Mouse (Mus musculus): Measurements from ENCODE around the gene Pycr1. TPM values are rescaled to one million over a fixed set of nuclear protein-coding genes. Genes with fewer than 3 reads are reported as not detected.

Pycr1 gene
- polyA plus RNA-seq, 1 experiment from 2014 or later, result 37.5 TPM

DNA sequence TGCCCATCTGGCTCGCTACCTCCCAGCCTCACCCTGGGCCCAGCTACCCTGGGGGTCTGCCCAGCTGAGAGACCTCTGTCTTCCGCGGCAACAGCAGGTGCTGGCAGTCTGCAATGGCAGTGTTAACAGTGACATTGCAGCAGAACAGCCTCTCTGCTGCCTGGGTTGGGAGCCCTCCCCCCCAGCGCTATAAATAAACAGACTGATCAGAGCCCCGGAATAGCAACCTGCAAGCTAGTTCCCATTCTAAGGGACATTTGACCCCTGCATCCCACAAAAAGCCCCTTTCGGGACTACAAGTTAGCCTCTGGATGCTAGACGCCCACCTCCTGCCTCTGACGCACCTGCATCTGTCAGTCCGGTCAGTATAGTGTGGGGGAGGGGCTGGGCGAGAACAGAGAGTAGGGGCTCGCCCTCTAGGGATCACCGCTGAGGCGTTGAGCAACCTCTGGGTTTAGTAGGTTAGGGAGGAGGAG is 4.5 kb upstream of the Pycr1 start, which contains the start of gene Myadml2:
Myadml2 (minus strand) TSS at position 158 of the 476 bp plus-strand sequence.
- H3K36me3 ChIP-seq (replicated peaks), result no peaks in the 10 kb centered on the region
- H3K4me1 ChIP-seq, result peaks cover 23% of the 10 kb centered on the region
- DNase-seq (ENCODE audit: extremely low spot score, low spot score), result no peak
- H3K4me3 ChIP-seq, result peak within 1 kb of the TSS; percentile 33
- H3K27ac ChIP-seq, result peak within 1 kb of the TSS; percentile 32
- WGBS, result 8% methylated on average over 13 of the region's 13 CpGs
- no peaks in the 10 kb centered on the region for H3K9me3 ChIP-seq
- peaks cover 25% of the 10 kb centered on the region for H3K27me3 ChIP-seq (ENCODE audit: poor library complexity, severe bottlenecking)

DNA sequence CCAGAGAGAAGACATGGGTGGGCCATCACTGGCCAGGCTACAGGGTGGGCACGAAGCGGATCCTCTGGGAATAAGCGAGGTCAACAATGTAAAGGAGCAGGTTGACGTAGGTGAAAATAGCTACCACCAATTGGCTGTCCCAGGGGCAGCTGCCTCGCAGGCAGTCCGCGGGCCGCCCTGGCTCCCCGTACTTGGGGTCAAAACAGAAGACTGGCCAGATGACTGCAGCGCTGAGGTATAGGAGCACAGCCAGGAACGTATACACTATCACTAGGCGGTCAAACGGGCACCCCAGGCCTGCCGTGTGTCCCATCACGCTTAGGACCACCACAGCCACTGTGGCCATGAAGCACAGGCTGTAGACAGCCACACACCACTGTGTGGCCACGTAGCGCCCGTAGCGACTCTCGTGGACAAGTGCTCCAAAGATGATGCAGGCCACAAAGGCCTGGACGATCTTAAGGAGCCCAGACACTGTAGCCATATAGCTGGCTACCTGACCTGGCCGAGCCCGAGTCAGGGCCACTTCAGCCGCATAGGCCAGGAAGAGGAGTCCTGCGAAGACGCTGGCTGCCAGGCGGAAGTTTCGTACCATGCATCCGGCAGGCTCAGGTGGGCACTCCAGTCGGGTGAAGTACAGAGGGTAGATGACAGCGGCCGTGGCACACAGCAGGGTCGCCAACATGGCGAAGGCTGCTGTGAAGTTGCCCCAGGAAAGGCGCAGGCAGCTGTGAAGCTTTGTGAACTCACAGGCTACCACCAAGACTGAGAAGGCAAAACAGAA is 3.7 kb upstream of the Pycr1 start:
- no peaks in the 10 kb centered on the region for H3K36me3 ChIP-seq (replicated peaks)
- no peak for DNase-seq (ENCODE audit: extremely low spot score, low spot score)
- H3K9me3 ChIP-seq, result no peaks in the 10 kb centered on the region
- 80% methylated on average over 35 of the region's 35 CpGs for WGBS
- peaks cover 31% of the 10 kb centered on the region for H3K4me1 ChIP-seq
- peaks cover 33% of the 10 kb centered on the region for H3K27me3 ChIP-seq (ENCODE audit: poor library complexity, severe bottlenecking)
- H3K4me3 ChIP-seq, result no peak overlapping the region
- peak overlapping the region; percentile 32; the same call in 1 of the 2 replicates for H3K27ac ChIP-seq

DNA sequence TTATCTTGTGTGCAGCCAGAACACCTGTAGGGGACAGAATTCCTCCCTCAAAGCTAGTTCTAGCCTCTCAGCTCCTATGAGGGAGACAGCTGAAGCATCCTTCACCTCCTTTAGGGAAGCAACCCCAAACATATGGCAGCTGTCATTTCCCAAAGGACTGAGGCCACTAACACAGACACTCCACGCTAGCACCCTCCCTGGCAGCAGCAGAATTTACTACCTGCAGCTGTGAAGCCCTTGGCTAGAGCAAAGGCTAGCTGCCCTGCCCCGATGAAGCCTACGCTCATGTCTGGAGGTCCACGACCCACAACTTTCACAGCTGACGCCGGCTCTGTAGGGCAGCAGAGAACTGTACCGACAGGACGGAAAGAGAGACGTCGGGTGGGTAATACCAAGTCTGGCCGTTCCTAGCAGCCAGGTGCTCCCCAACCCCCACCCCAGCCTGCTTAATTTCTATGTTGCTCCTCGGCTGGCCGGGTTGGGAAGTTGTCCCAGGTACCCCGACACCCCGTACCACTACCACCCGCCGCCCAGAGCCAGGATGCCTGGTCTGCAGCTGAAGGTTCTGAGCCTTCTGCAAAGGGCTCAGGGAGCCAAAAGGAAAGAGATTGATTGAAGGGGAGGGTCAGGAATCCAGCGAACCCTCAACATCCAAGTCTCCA is 499 bp downstream of the Pycr1 start:
- peak overlapping the region; percentile 87 for H3K27ac ChIP-seq

DNA sequence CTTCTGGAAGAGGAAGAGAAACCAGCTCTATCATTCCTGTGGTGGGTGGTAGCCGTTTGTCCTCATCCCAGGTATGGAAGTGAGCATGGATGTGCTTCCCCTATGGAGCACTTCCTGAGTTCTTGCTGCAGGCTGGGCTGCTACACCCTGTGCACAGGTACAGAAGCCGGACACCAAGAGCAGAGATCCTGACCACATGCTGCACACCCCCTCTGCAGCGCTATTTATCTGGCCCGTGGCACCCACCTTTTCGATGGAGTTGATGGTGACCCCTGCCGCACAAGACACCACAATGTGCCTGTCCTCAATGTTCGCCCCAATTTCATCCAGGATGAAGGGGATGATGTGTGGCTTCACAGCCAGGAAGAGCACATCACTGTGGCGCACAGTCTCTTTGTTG is 1.7 kb downstream of the Pycr1 start:
- WGBS, result 90% methylated on average over 8 of the region's 8 CpGs

More for the DNA sequence above, 499 bp downstream of the Pycr1 start:
- Histone ChIP-seq H3K4me1 (peaks cover 42% of the 10 kb centered on the region), H3K27me3 (ENCODE audit: poor library complexity, severe bottlenecking) (peaks cover 33% of the 10 kb centered on the region), H3K9me3 (no peaks in the 10 kb centered on the region), H3K36me3 (replicated peaks) (no peaks in the 10 kb centered on the region), H3K4me3 (peak overlapping the region; percentile 66)
- DNase-seq (ENCODE audit: extremely low spot score, low spot score), result no peak
- WGBS, result 5% methylated on average over 18 of the region's 18 CpGs

DNA sequence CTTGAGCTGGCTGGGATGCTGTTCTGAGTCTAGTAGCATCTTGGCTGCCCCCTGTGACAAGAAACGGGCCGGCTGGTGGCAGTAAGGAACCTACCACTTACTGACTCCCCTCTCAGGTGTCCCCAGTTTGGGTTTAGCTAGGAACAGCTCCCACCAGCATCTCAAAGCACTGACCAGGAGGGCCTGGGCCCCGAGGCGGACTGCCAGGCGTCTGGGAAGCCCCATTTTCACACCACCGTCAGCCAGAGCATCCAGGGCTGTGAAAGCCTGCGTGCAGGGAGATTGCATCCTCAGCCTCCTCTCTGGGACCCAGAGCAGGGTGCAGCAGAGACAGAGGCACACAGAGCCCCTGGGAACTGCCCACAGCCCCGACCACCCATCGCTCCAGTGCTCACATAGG is 2.3 kb downstream of the Pycr1 start:
- Histone ChIP-seq H3K27me3 (ENCODE audit: poor library complexity, severe bottlenecking) (peaks cover 17% of the 10 kb centered on the region), H3K4me3 (peak overlapping the region; percentile 9; the same call in 1 of the 2 replicates), H3K4me1 (peaks cover 42% of the 10 kb centered on the region), H3K27ac (no peak overlapping the region), H3K36me3 (replicated peaks) (no peaks in the 10 kb centered on the region), H3K9me3 (no peaks in the 10 kb centered on the region)
- no peak for DNase-seq (ENCODE audit: extremely low spot score, low spot score)
- 68% methylated on average over 9 of the region's 9 CpGs for WGBS

More for the DNA sequence above, 1.7 kb downstream of the Pycr1 start:
- Histone ChIP-seq H3K27me3 (ENCODE audit: poor library complexity, severe bottlenecking) (peaks cover 21% of the 10 kb centered on the region), H3K36me3 (replicated peaks) (no peaks in the 10 kb centered on the region), H3K4me1 (peaks cover 37% of the 10 kb centered on the region), H3K4me3 (peak overlapping the region; percentile 66; the same call in 1 of the 2 replicates), H3K9me3 (no peaks in the 10 kb centered on the region), H3K27ac (no peak overlapping the region)
- DNase-seq (ENCODE audit: extremely low spot score, low spot score), result no peak

DNA sequence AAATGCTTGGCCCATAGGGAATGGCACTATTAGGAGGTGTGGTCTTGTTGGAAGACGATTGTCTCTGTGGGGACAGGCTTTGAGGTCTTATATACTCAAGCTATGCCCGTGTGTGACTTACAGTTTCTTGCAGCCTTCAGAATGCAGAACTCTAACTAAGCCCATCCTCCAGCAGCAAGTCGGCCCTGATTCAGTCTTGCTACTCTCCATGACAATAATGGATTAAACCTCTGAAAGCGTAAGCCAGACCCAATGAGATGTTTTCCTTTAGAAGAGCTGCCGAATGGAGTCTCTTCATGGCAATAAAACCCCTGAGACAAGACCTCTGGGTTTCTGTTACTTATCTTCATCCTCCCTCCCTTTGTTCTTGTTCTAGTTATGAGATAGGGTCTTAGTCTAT is 8.8 kb downstream of the Pycr1 start:
- Histone ChIP-seq H3K27me3 (ENCODE audit: poor library complexity, severe bottlenecking) (no peaks in the 10 kb centered on the region), H3K36me3 (replicated peaks) (peaks cover 6% of the 10 kb centered on the region), H3K4me3 (peak overlapping the region; percentile 96; the same call in 1 of the 2 replicates), H3K27ac (no peak overlapping the region), H3K9me3 (no peaks in the 10 kb centered on the region), H3K4me1 (peaks cover 58% of the 10 kb centered on the region)
- WGBS, result 84% methylated on average over 5 of the region's 5 CpGs
- no peak for DNase-seq (ENCODE audit: extremely low spot score, low spot score)

DNA sequence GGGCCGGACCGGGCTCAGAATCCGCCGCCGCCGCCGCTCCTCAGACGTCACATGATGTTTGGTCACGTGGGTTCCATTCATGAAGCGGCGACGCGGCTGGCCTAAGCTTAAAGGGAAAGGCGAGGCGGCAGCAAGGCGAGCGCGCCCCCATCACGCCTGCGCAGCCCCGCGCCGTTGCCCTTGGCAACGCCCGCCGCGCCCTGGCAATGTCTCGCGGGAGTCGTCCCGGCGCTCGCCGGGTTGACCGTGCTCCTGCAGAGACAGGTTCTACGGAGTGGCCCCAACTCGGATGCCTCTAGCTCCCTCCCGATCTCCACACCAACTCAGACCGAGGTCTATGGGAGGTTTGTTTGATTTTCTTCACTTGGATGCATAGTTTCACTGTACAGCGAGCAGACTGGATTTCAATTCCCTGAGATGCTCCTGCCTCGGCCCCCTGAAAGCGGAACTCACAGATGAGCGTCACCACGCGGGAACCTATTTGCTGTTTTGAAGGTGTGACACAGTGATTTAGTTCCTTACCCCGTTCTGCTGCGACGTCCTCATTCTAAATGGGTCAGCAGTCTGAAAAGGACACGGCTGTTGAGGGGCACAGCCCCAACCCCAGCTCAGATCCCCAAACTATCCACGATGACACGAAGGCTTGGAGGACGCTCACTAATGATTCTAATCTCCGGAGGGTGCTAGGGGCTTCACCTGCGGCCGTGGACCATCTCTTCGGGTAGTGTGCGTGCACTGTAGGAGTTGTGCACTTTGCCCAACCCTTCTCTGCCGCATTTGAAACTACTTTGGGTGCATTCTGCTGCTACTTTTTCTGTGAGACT is 9.8 kb downstream of the Pycr1 start, which contains the start of gene Mafg:
Mafg (minus strand) TSS at position 81 of the 824 bp plus-strand sequence.
- Histone ChIP-seq H3K27me3 (ENCODE audit: poor library complexity, severe bottlenecking) (no peaks in the 10 kb centered on the region), H3K36me3 (replicated peaks) (peaks cover 17% of the 10 kb centered on the region), H3K4me1 (peaks cover 69% of the 10 kb centered on the region), H3K27ac (peak within 1 kb of the TSS; percentile 97), H3K9me3 (no peaks in the 10 kb centered on the region), H3K4me3 (peak within 1 kb of the TSS; percentile 96)
- DNase-seq (ENCODE audit: extremely low spot score, low spot score), result peak; percentile 94
- WGBS, result 11% methylated on average over 58 of the region's 58 CpGs

DNA sequence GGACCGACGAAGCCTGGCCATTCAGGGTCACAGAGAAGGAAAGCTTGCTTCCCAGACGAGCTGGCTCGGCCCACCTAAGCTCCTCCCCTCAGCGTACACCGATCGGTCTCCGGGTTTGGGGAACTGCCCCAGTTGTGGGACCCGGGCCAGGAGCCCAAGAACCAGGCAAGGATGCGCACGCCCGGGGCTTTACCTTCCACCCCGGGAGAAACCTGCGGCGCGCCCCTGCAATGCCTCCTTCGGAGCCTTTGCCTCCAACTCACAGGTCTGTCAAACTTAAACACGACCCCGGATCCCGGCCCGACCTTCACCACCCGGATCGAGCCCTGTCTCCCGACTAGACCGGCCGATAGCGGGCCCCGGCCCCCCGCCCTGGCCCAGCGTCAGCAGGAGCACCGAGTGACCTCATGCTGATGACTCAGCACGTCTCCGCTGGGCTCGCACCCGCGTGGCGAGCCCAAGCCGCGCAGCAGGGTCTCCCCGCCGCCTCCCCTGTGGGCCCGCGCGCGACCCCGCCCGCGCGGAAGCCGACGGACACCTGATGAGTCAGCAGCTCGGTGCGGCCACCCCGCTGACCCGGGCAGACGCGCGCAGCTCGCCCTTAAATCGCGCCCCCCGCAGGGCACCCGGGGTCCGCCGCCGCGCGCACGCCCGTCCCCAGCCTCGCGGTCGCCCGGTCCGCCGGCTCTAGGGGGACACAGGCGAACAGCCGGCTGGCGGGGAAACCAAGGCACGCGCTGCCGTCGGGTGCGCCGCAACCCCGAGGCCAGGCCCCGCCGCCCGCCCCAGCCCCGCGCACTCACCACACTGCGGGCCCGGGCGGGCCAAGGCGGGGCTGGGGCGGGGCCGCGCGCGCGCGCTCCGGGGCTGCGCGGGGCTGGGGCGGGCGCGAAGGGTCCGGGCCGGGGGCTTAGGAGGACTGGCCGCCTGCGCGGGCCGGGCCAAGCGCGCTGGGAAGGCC is 10.7 kb downstream of the Pycr1 start:
- Histone ChIP-seq H3K36me3 (replicated peaks) (peaks cover 23% of the 10 kb centered on the region), H3K4me3 (peak overlapping the region; percentile 96), H3K27ac (peak overlapping the region; percentile 97), H3K9me3 (no peaks in the 10 kb centered on the region), H3K27me3 (ENCODE audit: poor library complexity, severe bottlenecking) (no peaks in the 10 kb centered on the region), H3K4me1 (peaks cover 69% of the 10 kb centered on the region)
- under 1% methylated on average over 115 of the region's 116 CpGs for WGBS
- DNase-seq (ENCODE audit: extremely low spot score, low spot score), result peak; percentile 65

DNA sequence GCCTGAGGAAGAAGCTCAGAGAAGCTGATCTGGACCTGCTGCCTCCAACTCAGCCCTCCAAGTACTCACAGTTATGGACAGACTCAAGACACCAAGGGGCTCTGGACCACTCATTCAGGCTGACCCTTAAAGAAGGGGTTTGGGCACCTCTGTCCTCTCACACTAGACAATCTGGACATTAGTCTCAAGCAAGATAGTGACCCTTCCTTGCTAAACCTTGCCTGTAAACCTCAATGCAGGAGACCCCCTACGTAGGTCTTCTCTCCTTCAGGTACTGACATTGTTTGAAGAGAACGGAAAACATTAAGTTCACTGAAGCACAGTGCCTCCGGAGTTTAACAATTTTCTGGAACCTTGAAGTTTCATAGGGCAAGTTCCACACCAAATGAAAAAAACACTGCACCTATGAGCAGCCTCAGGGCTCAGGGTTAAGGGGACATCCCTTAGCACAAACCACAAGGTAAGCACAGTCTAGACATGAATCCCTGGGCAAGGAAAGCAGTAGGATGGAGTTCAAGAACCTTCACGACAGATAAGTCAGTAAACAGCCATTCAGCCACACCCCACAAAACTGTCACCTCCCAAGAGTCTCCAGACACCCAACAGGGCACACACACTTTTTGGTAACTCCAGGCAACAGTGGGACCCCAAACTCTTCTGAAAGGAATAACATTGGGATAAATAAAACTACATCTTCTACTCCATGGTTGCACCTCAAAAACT is 11.7 kb downstream of the Pycr1 start:
- Histone ChIP-seq H3K27ac (peak overlapping the region; percentile 97), H3K27me3 (ENCODE audit: poor library complexity, severe bottlenecking) (no peaks in the 10 kb centered on the region), H3K4me1 (peaks cover 68% of the 10 kb centered on the region), H3K9me3 (no peaks in the 10 kb centered on the region), H3K36me3 (replicated peaks) (peaks cover 33% of the 10 kb centered on the region), H3K4me3 (peak overlapping the region; percentile 96)
- WGBS, result 71% methylated on average over 4 of the region's 4 CpGs
- DNase-seq (ENCODE audit: extremely low spot score, low spot score), result no peak

DNA sequence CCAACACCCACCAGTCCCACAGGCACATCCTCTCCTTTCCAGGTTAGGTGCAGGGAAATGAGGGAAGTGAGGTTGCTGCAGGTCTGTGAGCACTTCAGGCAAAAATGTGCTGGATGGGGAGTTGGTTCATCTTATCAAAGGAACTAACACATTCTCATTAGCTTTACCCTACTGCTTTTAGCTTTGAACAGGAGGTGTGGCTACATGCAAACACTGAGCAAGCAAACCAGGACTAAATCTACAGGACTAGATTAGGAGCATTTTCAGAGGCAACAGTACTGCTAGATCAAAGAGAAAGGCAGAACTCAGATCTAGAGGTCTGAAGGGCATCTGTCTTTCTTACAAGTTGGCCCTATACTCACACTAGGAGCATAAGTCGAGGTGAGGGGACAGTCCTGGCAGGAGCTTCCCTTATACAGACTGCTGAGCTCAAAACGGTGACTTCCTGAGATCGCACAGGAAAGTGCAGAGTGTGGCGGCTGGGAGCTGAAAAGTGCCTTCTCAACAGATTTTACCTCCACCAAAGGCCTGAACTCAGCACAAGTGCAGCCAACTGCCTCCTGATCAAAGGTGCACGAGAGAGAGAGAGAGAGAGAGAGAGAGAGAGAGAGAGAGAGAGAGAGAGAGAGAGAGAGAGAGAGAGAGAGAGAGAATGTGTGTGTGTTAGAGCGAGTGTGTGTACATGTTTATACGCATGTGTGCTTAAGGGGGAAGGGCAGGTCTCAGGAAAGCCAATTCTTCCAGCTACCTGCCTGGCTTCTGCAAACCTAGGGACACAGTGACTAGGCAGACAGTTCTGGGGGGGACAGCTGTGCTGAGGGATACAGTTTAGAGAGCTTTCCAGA is 12.5 kb downstream of the Pycr1 start:
- Histone ChIP-seq H3K27ac (peak overlapping the region; percentile 97), H3K9me3 (no peaks in the 10 kb centered on the region), H3K4me1 (peaks cover 63% of the 10 kb centered on the region), H3K27me3 (ENCODE audit: poor library complexity, severe bottlenecking) (no peaks in the 10 kb centered on the region), H3K4me3 (peak overlapping the region; percentile 96), H3K36me3 (replicated peaks) (peaks cover 41% of the 10 kb centered on the region)
- WGBS, result 54% methylated on average over 7 of the region's 7 CpGs
- DNase-seq (ENCODE audit: extremely low spot score, low spot score), result no peak
